Mouse (Mus musculus): Measurements from ENCODE around the gene Jam2.

Gene Jam2

DNA sequence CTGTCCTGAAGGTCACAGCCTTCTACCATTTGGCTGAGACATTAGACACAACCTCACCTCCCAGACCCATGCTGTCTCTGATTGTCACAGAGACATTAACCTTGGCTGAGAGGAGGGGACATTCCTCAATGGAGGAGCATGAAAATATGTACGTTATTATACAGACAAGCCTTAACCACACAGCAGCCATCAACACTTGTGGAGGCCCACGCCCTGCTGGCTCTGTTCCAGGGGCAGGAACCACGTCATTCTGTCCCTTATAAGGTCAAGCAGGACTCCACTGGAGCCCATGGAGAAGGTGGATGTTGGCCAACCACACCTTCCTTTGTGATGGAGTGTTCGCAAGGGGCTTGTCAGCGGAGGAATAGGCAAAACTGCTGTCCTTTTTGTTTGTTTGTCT, 5.8 kb downstream of the Jam2 start:
- DNase-seq (ENCODE audit: low read depth, low spot score): no peak

DNA sequence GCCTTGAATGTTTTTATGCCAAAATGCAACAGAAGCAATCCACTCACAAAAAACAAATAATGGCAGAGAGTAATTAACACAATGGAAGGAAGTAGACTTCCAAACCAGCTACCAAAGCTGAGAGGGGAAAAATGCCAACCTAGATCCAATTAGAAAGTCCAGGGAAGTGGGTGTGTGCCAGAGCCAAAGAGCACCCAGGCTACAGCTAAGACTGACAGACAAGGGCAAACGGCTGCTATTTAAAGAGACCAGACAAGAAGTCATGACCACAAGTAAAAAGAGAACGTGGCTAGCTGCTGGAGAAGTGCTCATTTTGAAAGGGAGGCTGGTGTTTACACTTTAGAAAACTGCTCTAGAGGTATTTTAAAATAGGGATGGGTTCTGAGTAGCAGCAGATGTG, 9.4 kb downstream of the Jam2 start:
- DNase-seq (ENCODE audit: low read depth, low spot score): no peak

DNA sequence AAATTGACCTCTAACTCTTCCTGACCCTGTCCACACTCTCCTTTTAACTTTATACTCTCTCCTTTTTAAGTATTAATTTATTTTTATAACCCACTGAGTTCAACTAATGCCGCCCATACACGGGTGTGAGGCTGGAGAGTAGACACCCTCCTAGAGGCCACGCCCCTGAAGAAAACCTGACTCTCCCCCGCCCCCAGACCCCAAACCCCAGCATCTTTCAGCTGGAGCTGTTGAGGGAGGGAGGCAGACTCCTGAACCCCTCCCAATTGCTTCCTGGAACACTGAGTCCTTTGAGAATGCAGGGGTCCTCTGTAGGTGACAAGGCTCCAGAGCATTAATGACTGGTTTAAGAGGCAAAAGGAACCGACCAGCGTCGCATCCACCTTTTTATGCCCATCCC, 11.0 kb downstream of the Jam2 start:
- DNase-seq (ENCODE audit: low read depth, low spot score): no peak

DNA sequence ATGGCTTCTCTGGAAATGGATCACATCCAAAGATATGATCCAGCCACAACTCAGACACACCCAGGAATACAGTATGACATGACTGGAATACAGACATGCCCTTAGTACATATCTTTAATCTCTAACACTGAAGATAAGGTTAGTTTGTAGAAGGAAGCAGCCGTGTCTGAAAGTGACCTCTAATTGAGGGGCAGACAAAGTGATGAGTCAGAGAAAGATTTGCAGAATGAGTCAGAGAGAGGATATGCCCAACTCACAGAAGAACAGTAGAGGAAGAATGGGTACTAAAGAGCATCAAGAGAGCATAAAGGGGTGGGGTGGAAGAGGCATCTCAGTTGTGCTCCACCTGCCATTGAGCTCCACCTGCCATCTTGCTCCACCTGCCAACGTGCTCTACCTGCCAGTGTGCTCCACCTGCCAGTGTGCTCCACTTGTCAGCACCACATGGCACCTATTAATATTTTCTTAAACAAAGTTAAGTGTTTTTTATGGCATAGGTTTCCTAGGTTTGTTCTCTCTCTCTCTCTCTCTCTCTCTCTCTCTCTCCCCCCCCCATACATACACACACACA, 16.8 kb downstream of the Jam2 start:
- DNase-seq (ENCODE audit: low read depth, low spot score): no peak

DNA sequence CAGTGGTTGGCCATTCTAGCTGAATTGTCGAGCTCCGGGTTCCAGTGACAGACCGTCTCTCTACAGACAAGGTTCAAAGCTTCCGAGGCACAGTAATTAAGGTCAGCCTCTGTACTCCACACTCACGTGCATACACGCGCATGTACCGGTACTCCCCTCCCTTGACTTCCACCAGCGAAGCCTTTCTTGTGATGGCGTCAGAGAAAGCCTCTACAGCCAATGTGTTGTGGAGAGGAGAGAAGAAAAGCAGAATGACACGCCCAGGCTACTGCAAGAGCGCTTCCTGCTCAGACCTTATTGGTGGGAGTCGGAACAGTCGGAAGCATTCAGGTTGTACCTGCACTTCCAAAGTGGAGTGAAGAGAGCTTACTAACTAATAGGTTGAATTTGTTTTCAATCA, 19.5 kb downstream of the Jam2 start:
- no peak for DNase-seq (ENCODE audit: low read depth, low spot score)

DNA sequence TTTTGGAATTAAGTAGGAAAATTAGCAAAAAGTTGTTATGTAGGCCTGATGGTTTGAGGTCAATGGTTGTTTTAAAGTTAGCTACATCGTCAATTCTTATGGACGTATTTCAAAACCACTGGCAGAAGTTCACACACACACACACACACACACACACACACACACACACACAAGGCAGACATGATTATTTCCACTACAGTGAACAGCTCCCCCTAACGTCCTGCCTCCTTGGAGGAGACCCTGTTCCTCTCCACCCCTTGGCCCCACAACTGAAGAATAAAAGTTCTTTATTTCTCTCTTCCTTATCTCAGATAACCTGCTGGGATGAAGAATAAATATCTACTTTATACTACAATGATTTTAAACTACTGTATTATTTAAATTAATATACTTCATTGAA, 21.4 kb downstream of the Jam2 start:
- DNase-seq (ENCODE audit: low read depth, low spot score): no peak

DNA sequence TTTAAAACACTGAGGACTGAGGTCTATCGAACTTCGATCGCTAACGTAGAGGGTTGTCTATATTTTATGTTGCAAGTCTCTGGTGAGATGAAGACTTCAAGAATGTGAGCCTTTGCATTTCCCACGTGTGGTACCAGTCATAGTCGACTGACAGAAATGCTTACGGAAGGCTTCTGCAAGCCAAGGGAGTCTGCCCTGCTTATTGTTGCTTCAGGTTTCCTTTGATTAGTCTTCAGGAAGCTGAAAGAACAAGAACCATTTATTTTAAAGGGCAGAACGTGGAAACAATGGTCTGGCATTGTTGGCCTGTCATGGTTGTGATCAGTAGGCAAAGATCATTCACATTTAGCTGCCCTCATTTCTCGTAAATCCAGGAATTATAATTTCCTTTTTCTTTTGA, 22.8 kb downstream of the Jam2 start:
- DNase-seq (ENCODE audit: low read depth, low spot score): no peak

DNA sequence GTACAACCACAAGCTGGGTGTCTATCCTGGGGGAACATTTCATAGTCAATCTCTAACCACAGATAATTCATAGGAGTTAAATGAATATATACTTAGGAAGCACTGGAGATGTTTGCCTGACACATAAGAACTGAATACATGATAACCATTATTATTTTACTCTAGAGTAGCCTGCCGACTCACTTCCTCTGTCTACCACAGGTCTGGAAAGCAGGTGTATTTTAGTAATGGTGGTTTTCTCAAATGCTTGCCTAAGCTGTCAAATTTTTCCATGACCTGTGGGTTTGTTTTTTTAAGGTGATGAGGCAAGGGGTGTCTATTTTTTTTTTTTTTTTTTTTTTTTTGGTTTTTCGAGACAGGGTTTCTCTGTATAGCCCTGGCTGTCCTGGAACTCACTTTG, 26.1 kb downstream of the Jam2 start:
- DNase-seq (ENCODE audit: low read depth, low spot score): no peak

DNA sequence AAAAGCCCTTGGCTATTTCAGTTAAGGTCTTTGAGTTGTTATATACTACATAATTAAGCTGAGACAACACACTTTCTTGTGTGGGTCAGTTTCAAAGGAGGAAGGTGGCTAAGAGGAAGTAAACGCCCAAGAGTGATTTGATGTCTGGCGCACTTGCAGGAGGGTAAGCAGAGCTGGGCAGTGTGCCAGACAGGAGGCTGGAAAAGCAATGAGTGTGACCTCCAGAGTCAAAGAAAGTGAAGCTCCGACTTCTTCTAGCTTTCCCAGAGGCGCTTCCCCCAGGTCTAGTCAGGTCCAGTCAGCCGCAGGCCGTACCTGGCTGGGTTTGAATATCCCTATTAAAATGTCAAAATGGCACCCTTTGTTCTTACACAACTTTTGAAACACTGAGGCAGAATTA, 28.3 kb downstream of the Jam2 start:
- DNase-seq (ENCODE audit: low read depth, low spot score): no peak

DNA sequence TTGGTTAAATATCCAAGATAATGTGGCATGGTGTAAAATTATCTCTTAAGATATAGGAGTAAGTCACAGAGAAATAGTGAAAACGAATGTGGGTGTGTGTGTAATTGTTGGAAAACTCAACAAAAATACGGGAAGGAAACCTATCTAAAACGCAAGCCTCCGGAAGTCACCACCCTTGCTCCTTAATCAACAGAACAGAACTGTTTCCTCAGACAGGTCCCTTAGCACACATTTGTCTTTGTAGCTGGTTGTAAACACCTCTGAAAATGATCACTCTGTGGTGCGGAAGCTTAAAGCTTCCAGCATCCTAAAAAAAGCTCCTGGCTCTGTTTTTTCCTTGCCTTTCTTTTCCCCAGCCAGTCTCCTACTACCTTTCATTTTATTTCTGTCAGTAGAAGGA, 30.9 kb downstream of the Jam2 start:
- DNase-seq (ENCODE audit: low read depth, low spot score): no peak

DNA sequence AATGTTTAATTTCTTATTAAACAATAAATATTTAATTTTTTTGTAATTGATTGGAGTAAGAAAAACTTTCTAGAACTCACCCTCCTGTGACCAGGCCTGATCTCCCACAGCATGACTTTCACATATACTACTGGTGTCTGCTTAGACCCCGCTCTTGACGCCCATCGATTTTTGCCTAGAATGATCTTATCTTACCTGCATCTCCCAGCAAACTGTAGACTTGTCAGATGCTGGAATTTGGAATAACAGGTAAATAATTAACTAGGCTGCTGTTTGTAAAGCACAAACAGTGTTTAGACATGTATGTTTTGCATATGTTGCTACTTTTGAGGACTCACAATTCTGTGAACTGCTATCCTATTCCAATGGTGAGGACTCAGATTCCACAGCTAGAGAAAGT, 32.3 kb downstream of the Jam2 start:
- no peak for DNase-seq (ENCODE audit: low read depth, low spot score)

DNA sequence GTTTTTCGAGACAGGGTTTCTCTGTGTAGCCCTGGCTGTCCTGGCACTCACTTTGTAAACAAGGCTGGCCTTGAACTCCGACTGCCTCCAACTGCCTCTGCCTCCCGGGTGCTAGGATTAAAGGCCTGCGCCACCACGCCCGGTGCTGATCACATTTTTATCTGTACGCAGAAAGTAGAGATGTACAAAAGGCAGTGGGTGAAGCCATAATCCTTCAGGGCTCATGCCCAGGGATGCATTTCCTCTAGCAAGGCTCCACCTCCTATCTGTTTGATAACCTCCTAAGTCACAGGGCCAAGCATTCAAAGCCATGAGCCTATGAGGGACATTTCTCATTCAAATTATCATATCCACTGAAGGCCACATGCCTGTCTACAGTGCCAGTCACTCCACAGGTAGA, 34.0 kb downstream of the Jam2 start:
- DNase-seq (ENCODE audit: low read depth, low spot score): no peak

DNA sequence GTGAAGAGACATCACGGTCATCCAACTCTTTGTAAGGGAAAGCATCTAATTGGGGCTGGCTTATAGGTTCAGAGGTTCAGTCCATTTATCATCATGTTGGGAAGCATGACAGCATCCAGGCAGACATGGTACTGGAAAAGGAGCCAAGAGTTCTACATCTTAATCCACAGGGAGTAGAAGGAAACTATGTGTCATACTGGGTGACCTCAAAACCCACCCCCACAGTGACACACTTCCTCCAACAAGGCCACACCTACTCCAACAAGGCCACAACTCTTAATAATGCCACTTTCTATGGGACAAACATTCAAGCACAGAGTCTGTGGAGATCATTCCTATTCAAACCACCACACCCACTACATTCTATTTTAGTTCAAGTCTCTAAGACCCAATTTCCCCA, 36.3 kb downstream of the Jam2 start:
- DNase-seq (ENCODE audit: low read depth, low spot score): no peak

DNA sequence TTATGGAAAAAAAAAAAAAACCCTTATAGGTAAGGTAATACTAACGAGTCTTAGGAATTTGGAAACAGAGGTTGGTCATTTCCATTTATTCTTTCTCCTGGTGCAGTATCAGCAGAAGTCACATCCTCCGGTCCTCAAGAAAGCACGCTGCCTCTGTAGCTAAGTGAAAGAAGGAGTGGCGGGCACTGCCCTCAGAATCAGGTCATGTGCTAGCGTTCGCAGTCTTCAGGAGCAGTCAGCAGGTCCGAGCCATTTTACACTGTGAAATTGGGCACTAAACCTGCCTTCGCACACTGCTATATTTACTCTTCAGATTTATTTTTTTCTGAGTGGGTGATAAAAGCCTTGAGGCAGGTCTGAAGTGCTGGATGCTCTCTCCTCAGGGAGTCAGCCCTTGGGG, 39.9 kb downstream of the Jam2 start:
- no peak for DNase-seq (ENCODE audit: low read depth, low spot score)

DNA sequence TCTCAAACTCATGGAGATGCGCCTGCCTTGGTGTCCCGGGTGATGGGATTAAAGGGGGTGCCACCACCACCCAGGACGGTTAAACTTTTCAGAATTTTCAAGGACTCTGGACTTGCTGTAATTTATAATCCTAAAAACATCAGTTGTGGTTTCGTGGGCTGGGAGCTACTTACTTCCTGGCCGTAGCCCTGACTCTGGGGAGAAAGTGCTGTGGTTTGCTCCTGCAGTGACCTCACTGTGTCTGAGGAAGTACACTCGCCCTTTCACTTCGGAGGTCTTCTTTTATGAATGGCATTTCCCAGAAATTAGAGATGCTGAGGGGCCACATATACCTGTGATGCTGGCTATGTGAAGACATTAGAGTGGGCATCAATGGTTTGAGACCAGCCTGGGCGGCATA, 40.6 kb downstream of the Jam2 start:
- DNase-seq (ENCODE audit: low read depth, low spot score): no peak

DNA sequence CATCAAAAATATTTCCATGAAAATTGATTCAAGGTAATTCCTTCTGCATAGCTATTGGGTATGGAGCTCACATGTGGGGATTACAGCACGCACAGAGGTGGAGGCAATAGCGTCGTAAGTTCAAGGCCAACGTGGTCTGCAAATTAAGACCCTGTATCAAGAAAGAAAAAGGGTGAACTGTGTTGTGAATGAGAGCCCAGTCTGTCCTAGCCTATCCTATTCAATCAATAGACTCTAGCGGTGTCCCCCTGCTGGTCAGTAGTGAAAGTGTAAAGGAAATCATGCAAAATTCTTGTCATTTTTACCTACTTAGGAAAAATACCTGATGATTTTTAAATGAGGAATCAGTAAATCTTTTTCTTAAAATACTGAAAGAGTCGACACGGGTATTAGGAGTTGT, 43.5 kb downstream of the Jam2 start:
- DNase-seq (ENCODE audit: low read depth, low spot score): no peak

DNA sequence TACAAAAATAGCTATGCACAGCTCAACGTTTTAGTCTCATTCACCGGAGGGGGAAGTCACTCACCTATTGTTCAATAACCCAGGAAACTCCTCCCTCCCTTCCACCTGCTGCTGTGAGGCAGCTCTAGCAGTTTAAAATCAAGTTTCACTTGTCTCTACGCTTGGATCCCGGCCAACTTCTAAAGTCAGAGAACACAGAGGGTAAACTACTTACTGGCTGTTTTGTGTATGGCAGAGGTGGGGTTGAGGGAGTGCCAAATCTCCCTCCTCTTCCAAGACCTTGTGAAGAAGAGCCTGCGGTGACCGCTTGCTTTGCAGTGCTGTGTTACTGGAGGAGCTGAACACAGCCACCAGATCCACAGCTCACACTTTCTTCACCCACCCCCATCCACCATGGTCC, 51.1 kb downstream of the Jam2 start:
- DNase-seq (ENCODE audit: low read depth, low spot score): no peak

DNA sequence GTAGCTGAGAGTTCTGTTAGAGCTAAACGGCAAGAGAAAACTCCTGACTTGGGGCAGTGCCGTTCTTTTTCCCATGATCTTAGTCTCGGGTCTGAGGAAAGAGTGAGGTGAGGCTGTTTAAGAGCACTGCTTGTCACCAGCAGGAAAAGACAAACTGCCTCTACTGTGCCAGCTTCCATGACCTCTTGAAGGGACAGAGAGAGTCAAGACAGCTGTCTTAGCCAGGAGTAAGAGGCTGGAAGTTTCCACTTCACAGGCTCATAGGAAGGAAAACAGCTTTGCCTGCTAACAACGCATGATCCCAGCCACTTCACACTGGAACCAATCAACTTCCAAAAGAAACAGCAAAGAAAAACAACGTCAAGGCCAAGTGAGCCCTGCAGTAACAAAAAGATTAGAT, 57.8 kb downstream of the Jam2 start:
- DNase-seq (ENCODE audit: low read depth, low spot score): no peak

DNA sequence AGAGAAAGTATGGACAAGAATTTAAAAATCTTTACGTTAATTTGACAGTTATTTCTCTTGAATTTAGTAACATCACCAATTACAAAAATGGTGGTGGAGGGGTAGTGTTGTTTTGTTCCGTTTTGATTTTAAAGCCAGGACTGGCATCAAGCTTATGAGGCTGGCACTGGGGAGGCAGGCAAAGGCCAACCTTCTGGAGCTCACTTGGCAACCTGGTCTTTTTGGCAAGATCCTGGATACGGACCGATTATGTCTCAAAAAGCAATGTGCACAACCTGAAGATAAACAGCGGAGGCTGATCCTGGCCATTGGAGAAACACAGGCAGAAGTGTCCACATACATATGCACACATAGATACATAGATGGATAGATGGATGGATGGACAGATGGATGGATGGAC, 58.8 kb downstream of the Jam2 start:
- no peak for DNase-seq (ENCODE audit: low read depth, low spot score)

DNA sequence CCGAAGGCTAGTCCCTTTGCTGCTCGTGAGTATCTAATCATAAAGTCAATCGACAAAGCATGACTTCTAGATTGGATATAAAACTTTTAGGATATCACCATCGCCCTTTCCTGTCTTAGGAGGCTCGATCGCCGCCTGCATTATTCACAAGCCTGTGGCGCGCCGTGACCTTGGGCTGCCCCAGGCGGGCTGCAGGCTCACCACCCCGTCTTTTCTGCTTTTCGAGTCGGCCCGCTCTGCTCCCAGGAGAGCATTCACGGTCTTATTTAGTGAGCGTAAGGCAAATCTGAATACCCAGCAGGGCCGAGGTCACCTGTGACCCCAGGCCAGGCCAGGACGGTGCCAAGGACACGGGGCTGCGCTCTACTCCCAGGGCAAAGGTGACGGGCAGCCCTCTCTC, 60.4 kb downstream of the Jam2 start:
- DNase-seq (ENCODE audit: low read depth, low spot score): no peak

DNA sequence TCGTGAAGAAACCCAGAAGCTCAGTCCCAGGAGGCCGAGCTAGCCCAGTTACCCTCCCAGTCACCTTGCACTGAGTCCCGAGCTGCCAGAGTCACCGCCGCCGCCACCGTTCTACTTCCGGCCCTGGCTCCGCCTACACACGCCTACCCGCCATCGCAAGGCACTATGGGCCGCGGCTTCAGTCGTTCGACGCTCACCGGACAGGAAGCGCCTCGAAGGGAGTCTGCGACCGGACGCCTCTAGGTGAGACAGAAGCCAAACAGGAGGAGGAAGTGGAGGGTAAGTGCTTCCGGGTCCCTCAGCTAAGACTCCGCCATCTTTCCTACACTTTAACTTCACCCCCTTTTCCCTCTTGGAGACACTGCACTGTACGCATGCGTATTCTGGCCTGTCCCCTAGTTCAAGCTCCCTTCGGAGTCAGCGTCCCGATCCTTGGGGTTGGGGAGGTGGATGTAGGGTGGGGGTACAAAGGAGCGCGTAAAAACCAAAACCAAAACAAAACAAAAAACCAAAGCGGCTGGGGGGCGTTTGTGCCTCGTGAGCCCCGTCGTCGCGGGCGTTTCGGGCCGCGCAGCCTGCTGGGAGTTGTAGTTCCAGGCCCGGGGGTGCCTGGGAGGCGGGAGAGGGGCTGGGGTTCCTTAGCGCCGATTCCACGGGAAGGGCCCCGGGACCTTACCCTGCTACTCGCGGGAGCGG, 61.0 kb downstream of the Jam2 start, which contains the start of gene Gabpa:
Gene Gabpa, plus strand, starts transcription at position 181 of the 696 bp plus-strand sequence.
- DNase-seq (ENCODE audit: low read depth, low spot score): peak; percentile 93

DNA sequence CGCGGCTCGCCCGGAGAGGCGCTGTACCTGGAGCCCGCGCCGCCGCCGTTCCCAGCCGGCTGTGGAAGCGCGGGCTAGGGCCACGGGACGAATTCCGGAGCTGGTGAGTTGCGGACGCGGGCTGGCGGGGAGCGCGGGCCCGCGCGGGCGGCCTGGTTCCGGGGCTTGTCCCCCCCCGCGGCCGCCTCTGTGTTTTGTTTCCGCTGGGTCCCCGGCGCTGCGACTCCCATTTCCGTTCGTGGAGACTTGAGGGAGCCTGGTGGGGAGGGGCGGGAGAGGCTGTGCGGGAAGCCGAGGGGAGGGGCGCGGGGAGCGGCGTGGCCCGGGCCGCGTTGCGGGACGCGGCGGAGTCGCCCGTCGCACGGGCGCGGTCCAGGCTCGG, 61.5 kb downstream of the Jam2 start, which contains the start of gene Atp5j:
Gene Atp5j, minus strand, starts transcription at position 185 of the 382 bp plus-strand sequence.
- peak; percentile 78 for DNase-seq (ENCODE audit: low read depth, low spot score)

DNA sequence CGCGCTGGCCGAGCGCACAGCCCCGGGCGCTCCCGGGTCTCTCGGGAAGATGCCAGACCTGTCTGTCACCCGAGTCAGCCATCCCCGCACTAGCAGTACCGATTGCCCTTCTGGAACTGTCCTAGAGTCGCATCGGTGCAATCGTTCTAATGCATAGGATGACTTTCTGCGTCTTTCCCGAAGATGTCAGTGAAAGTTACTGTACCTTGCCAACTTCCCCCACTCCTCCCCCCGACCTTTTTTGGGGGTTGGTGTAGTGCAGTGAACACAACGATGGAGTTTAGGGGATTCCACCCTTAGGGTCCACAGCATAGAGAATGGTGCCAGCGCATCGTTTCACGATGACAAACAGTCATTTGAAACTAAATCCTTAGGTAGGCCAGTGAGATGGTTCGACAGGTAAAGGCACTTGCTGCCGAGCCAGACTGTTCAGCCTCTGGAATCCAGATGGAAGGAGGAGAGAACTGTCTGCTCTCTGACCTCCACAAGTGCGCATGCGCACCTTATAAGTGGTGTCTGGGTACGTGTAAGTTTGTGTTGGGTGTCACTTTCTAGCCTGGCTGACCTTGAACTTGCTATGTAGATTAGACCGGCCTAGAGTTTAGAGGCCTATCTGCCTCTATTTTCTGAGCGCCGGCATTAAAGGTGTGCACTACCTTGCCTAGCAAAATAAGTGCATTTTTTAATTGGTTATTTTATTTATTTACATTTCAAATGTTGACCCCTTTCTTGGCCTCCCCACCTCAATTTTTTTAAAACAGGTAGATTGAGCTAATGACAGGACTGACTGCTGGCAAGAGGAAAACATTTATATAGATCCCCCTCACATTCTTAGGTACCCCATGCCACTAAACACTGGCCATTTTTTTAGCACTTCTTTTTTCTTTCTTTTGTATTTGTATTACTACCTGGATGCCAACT, 62.2 kb downstream of the Jam2 start:
- DNase-seq (ENCODE audit: low read depth, low spot score): no peak
